ENCODE assay signal across 15 mouse cellular contexts in the genomic region with DNA sequence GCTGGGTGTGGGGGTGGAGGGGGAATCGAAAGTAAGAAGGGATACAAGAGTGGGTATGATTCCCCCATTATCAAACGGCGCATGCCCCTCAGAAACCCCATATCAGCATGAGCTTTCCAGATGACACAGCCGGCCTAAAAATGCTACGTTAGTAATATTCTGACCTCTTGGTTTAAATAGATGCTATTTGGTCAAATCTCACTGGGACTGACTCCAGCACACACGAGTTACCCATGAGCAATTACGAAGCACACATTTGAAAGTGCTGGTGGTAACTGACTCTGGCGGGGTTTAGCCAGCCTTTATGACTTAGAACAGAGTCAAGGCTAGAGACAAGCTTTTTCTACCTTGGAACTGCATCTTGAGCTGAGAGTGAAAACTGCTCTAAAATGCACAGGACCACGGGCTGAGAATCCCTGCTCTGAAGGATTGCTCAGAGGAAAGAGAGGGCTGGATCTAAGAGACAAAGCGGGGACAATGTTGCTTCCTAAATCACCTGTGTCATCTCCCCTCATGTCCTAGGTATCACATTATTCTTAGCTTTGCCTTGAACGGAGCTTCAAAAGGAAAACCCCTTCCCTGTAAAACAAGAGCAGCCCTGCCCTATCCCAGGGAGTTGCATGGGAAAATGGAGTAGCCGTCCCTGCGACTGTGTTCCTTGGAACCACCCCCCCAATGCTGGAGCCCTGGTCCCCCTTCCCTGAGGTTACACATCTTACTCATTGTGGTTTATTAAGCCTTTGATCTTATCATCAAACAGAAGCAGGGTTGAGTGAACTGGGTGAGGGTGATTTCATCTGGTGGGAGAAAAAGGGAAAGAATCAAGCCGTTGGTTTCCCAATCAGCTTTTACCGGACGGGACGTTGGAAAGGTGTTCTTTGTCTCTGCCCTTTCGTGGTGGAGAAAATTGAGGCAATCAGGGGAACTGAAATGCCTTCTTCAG. TPM values are rescaled to one million over a fixed set of nuclear protein-coding genes. Genes with fewer than 3 reads are reported as not detected.
DNase-seq lines count a peak whose midpoint lies in the region; ATAC-seq and TF ChIP-seq lines count a peak whose summit lies in the region.
"Had no signal": no experiment of that assay in that cellular context is flagged by ENCODE, and none has a peak within 500 bp of the region (broad histone marks: within the 10 kb centered on the region; RNA-seq: fewer than 3 reads in every experiment).

No protein-coding gene starts in this region.

- peak; percentile 78 for ATAC-seq in CD4-positive, CD25-positive, alpha-beta regulatory T cell, adult 4 months
- peak; percentile 60 for ATAC-seq in granulocyte monocyte progenitor cell, adult 5-6 weeks (replicated peaks; ENCODE audit: poor library complexity, severe bottlenecking)
- ATAC-seq in liver, embryonic 15.5 days (ENCODE audit: insufficient read depth): peak; percentile 12; the same call in 1 of the 2 replicates
- ATAC-seq: Patski had no signal

- H3K4me2 ChIP-seq in liver, embryonic 15.5 days: peak overlapping the region; percentile 65
- H3K4me2 ChIP-seq: forebrain, embryonic 12.5 days; heart, embryonic 15.5 days; hindbrain, embryonic 14.5 days; limb, embryonic 12.5 days had no signal

- no peaks in the 10 kb centered on the region for H3K27me3 ChIP-seq in liver, embryonic 15.5 days
- H3K27me3 ChIP-seq in thymus, adult 2 months (ENCODE audit: control insufficient read depth, insufficient read depth, low read length): no peaks in the 10 kb centered on the region
- H3K27me3 ChIP-seq: forebrain, embryonic 12.5 days; heart, embryonic 15.5 days; limb, embryonic 12.5 days; Patski had no signal

- H3K9ac ChIP-seq in liver, embryonic 15.5 days: peak overlapping the region; percentile 60
- H3K9ac ChIP-seq: forebrain, embryonic 12.5 days; heart, embryonic 15.5 days; hindbrain, embryonic 14.5 days; limb, embryonic 12.5 days had no signal

- 16% methylated on average over 18 of the region's 18 CpGs for WGBS in liver, embryonic 15.5 days (ENCODE audit: insufficient replicate concordance)
- WGBS in thymus, adult 2 months: 24% methylated on average over 18 of the region's 18 CpGs

- no peak for TF ChIP-seq POLR2A in thymus, adult 2 months (IDR thresholded peaks at IDR 0.05; ENCODE audit: control insufficient read depth, extremely low read depth, insufficient read depth, low read length, poor library complexity)

- H3K4me1 ChIP-seq in liver, embryonic 15.5 days (replicated peaks): peaks cover 89% of the 10 kb centered on the region
- H3K4me1 ChIP-seq in thymus, adult 2 months (replicated peaks; ENCODE audit: control insufficient read depth, insufficient read depth, low read length): peaks cover 32% of the 10 kb centered on the region
- H3K4me1 ChIP-seq: forebrain, embryonic 12.5 days; midbrain, embryonic 10.5 days had no signal

- peak overlapping the region; percentile 26 for H3K4me3 ChIP-seq in liver, embryonic 15.5 days (replicated peaks)
- H3K4me3 ChIP-seq in thymus, adult 2 months (ENCODE audit: control insufficient read depth, insufficient read depth, low read length): no peak overlapping the region
- H3K4me3 ChIP-seq: forebrain, embryonic 12.5 days; heart, embryonic 15.5 days; limb, embryonic 12.5 days; midbrain, embryonic 10.5 days had no signal

- DNase-seq in 416B (ENCODE audit: low read depth): peak; percentile 98
- no peak for DNase-seq in gastrocnemius, adult 8-10 months (ENCODE audit: low spot score in 2 of 2)
- no peak for DNase-seq in frontal cortex, postnatal 36 days (ENCODE audit: low spot score in 2 of 2)
- DNase-seq in thymus, adult 2 months: no peak
- DNase-seq: kidney, adult 2 months; spleen, adult 18-20 months had no signal

- peak overlapping the region; percentile 96 for H3K27ac ChIP-seq in liver, embryonic 15.5 days (replicated peaks)
- H3K27ac ChIP-seq in thymus, adult 2 months (ENCODE audit: control insufficient read depth, insufficient read depth, low read length): no peak overlapping the region; the same call in 1 of the 2 replicates
- H3K27ac ChIP-seq: forebrain, embryonic 12.5 days; heart, embryonic 15.5 days; hindbrain, embryonic 14.5 days; limb, embryonic 12.5 days; midbrain, embryonic 10.5 days had no signal

- no peak for TF ChIP-seq CTCF in thymus, adult 2 months (IDR thresholded peaks at IDR 0.05; ENCODE audit: borderline replicate concordance, control insufficient read depth, extremely low read depth, insufficient read depth, low read length, poor library complexity)

- H3K9me3 ChIP-seq in liver, embryonic 15.5 days (replicated peaks): no peaks in the 10 kb centered on the region
- H3K9me3 ChIP-seq: forebrain, embryonic 12.5 days; heart, embryonic 15.5 days; limb, embryonic 12.5 days; midbrain, embryonic 10.5 days had no signal

- H3K36me3 ChIP-seq in liver, embryonic 15.5 days (replicated peaks): no peaks in the 10 kb centered on the region
- H3K36me3 ChIP-seq in thymus, adult 2 months (ENCODE audit: control insufficient read depth, insufficient read depth, low read length): no peaks in the 10 kb centered on the region
- H3K36me3 ChIP-seq: forebrain, embryonic 12.5 days; heart, embryonic 15.5 days; limb, embryonic 12.5 days; midbrain, embryonic 10.5 days had no signal

RNA-seq across cellular contexts. Expression of gene Cd47, which starts 26.0 kb away (rescaled TPM):
- polyA plus RNA-seq in CD4-positive, CD25-positive, alpha-beta regulatory T cell, adult 4 months (2017; shearing (Covaris generic)): 100 to 1,000 TPM; 184 to 254 TPM
- 334 and 345 TPM in 2 replicates for total RNA-seq in granulocyte monocyte progenitor cell, adult 5-6 weeks (2014; fragmentation: Nextera tagmentation)
- total RNA-seq in granulocyte monocyte progenitor cell, adult 5-6 weeks (2017): 258 and 269 TPM in 2 replicates
- polyA plus RNA-seq in liver, embryonic 15.5 days (2015; fragmentation: Nextera tagmentation; extraction: Ambion mirVana): 266 and 301 TPM in 2 replicates
- total RNA-seq in gastrocnemius, adult 8-10 months (2022): 10 to 100 TPM; 21.9 to 27.5 (median 24.5) TPM
- polyA plus RNA-seq in thymus, adult 2 months (2012; rRNA removed): 112 and 127 TPM in 2 replicates

Comparison
In these comparisons a context has a peak if more than half of its experiments do, and no peak if none do; other contexts are left out.
1. ATAC-seq: peak in every context shown above with its lines; median percentile 78 in CD4-positive, CD25-positive, alpha-beta regulatory T cell, adult 4 months; 60 in granulocyte monocyte progenitor cell, adult 5-6 weeks; 12 in liver, embryonic 15.5 days.